Mouse (Mus musculus) E14TG2a.4 (cell line): ENCODE measurements around the gene Ralgapb.

Source experiments
- CTCF ChIP-seq: conservative IDR thresholded peaks from 2 replicates; pipeline ENCODE4 v1.5.1; 2014; ENCODE audit warnings: low read length
- NANOG ChIP-seq: IDR thresholded peaks from 2 replicates; pipeline ENCODE4 v1.6.1; 2014; ENCODE audit warnings: borderline replicate concordance, low read length, mixed read lengths

- TF ChIP-seq CTCF = no peak
- TF ChIP-seq NANOG = no peak
Observed at GRCm38 (mm10) chr2:158386072-158386471, 23.6 kb upstream of the Ralgapb start.
